Mouse (Mus musculus): ENCODE data around the gene Rexo4.

DNA sequence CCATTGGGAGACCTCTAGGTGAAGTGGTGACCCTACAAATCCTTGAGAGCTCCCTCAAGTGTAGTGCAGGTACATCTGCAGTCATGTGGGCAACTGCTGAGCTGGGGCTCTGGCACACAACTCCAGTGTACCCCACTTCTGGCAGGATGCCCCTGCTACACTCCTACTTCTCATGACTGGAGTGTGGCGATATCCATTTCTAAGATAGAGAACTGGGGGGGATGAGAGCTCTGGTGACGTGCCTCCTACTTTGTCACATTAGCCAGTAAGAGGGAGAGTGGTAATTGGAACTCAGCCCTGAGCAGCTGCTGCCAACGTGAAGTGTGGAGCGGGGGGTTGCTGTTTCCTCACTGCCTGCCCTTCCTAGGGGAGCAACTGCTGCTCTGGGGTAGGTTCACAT lies 42.1 kb upstream of the Rexo4 start:
- TF ChIP-seq POLR2A (IDR thresholded peaks at IDR 0.05; ENCODE audit: control insufficient read depth, extremely low read depth, insufficient read depth, low read length, poor library complexity), result no peak
- TF ChIP-seq CTCF (IDR thresholded peaks at IDR 0.05; ENCODE audit: borderline replicate concordance, control insufficient read depth, extremely low read depth, insufficient read depth, low read length, poor library complexity), result no peak

Data from thymus, adult 2 months (tissue).